Mouse (Mus musculus) hindbrain, embryonic 12.5 days (tissue): ENCODE measurements around the gene Gm42674. TPM values are rescaled to one million over a fixed set of nuclear protein-coding genes. Genes with fewer than 3 reads are reported as not detected.
A peak's percentile ranks its signal among the peaks of the same experiment; 100 is the strongest.

Experiments used
- ATAC-seq: fragments of 200-750 bp; cut with Nextera tagmentation; 2 replicates; pipeline ENCODE4 v1.8.0; 2017; ENCODE audit warnings: moderate TSS enrichment; ENCODE audit not compliant: low FRiP score
- H3K27ac ChIP-seq: fragments of 300-500 bp; sonication (generic); 2 replicates; pipeline ENCODE4 v1.5.1; 2016; ENCODE audit warnings: mild to moderate bottlenecking
- H3K27me3 ChIP-seq: fragments of 300-500 bp; sonication (generic); 2 replicates; pipeline ENCODE4 v1.6.1; 2016; ENCODE audit warnings: mild to moderate bottlenecking
- H3K36me3 ChIP-seq: fragments of 300-500 bp; sonication (generic); 2 replicates; pipeline ENCODE4 v1.6.1; 2016; ENCODE audit warnings: mild to moderate bottlenecking
- H3K4me1 ChIP-seq: fragments of 300-500 bp; sonication (generic); 2 replicates; pipeline ENCODE4 v1.6.1; 2016
- H3K4me2 ChIP-seq: fragments of 300-500 bp; sonication (generic); replicated peaks from 2 replicates; pipeline ENCODE4 v1.6.1; 2016; ENCODE audit warnings: mild to moderate bottlenecking
- H3K4me3 ChIP-seq: fragments of 300-500 bp; sonication (generic); 2 replicates; pipeline ENCODE4 v1.5.1; 2016; ENCODE audit warnings: mild to moderate bottlenecking
- H3K9ac ChIP-seq: fragments of 300-500 bp; sonication (generic); 2 replicates; pipeline ENCODE4 v1.6.1; 2016; ENCODE audit warnings: mild to moderate bottlenecking, moderate library complexity
- H3K9me3 ChIP-seq: fragments of 300-500 bp; sonication (generic); replicated peaks from 2 replicates; pipeline ENCODE4 v1.6.1; 2016; ENCODE audit warnings: mild to moderate bottlenecking
- WGBS: fragments of 180-500 bp; shearing (Covaris S2); methylation state at CpG from one replicate; pipeline ENCODE4 v1.1.7; 2016; 5-methylcytosine and 5-hydroxymethylcytosine counted together
- polyA plus RNA-seq: library from polyadenylated mRNA; unstranded; fragments of >200 nt; fragmentation: Nextera tagmentation; extraction: Ambion mirVana; gene quantifications from 2 replicates; pipeline ENCODE4 v1.2.1, GENCODE M21; 2016

Gm42674 gene
- polyA plus RNA-seq, 1 experiment from 2014 or later: not detected

GRCm38 (mm10) chr3:90600458-90601195 is 1.1 kb upstream of the Gm42674 start:
- Histone ChIP-seq H3K4me1 (peaks cover 4% of the 10 kb centered on the region; the same call in 1 of the 2 replicates), H3K27me3 (no peaks in the 10 kb centered on the region), H3K4me3 (no peak overlapping the region), H3K27ac (no peak overlapping the region), H3K36me3 (no peaks in the 10 kb centered on the region), H3K4me2 (no peak overlapping the region), H3K9ac (no peak overlapping the region), H3K9me3 (no peaks in the 10 kb centered on the region)
- 83% methylated on average over 8 of the region's 8 CpGs for WGBS
- ATAC-seq: no peak

GRCm38 (mm10) chr3:90603623-90604022 is 1.9 kb downstream of the Gm42674 start, which contains the start of gene S100a4:
Gene S100a4 (plus strand): TSS chr3:90603771.
- Histone ChIP-seq H3K4me1 (peaks cover 4% of the 10 kb centered on the region; the same call in 1 of the 2 replicates), H3K27ac (no peak within 1 kb of the TSS; the same call in 1 of the 2 replicates), H3K36me3 (no peaks in the 10 kb centered on the region), H3K9me3 (no peaks in the 10 kb centered on the region), H3K27me3 (no peaks in the 10 kb centered on the region), H3K9ac (no peak within 1 kb of the TSS), H3K4me2 (no peak within 1 kb of the TSS), H3K4me3 (no peak within 1 kb of the TSS)
- ATAC-seq: no peak
- WGBS: 67% methylated on average over 3 of the region's 3 CpGs

GRCm38 (mm10) chr3:90604416-90604815 is 2.7 kb downstream of the Gm42674 start:
- H3K27ac ChIP-seq: no peak overlapping the region; the same call in 1 of the 2 replicates
- peaks cover 4% of the 10 kb centered on the region; the same call in 1 of the 2 replicates for H3K4me1 ChIP-seq
- no peak overlapping the region for H3K4me2 ChIP-seq
- no peaks in the 10 kb centered on the region for H3K27me3 ChIP-seq
- ATAC-seq: peak; percentile 61
- no peaks in the 10 kb centered on the region for H3K36me3 ChIP-seq
- H3K4me3 ChIP-seq: no peak overlapping the region
- no peak overlapping the region for H3K9ac ChIP-seq
- 58% methylated on average over 4 of the region's 4 CpGs for WGBS
- no peaks in the 10 kb centered on the region for H3K9me3 ChIP-seq

- no peak for ATAC-seq
- Histone ChIP-seq H3K4me3 (no peak overlapping the region), H3K9me3 (no peaks in the 10 kb centered on the region), H3K27ac (no peak overlapping the region), H3K36me3 (no peaks in the 10 kb centered on the region), H3K4me2 (no peak overlapping the region), H3K9ac (no peak overlapping the region), H3K27me3 (no peaks in the 10 kb centered on the region), H3K4me1 (peaks cover 4% of the 10 kb centered on the region; the same call in 1 of the 2 replicates)
- WGBS: 87% methylated on average over 3 of the region's 3 CpGs
Observed at GRCm38 (mm10) chr3:90605049-90605448, 3.3 kb downstream of the Gm42674 start.

GRCm38 (mm10) chr3:90605736-90606135 is 4.0 kb downstream of the Gm42674 start:
- WGBS: 87% methylated on average over 2 of the region's 2 CpGs
- Histone ChIP-seq H3K4me1 (peaks cover 4% of the 10 kb centered on the region; the same call in 1 of the 2 replicates), H3K27ac (no peak overlapping the region), H3K9ac (no peak overlapping the region), H3K9me3 (no peaks in the 10 kb centered on the region), H3K4me2 (no peak overlapping the region), H3K4me3 (no peak overlapping the region), H3K27me3 (no peaks in the 10 kb centered on the region), H3K36me3 (no peaks in the 10 kb centered on the region)
- no peak for ATAC-seq

GRCm38 (mm10) chr3:90606185-90606584 is 4.5 kb downstream of the Gm42674 start:
- Histone ChIP-seq H3K27me3 (no peaks in the 10 kb centered on the region), H3K9ac (no peak overlapping the region), H3K4me3 (no peak overlapping the region), H3K4me1 (peaks cover 4% of the 10 kb centered on the region; the same call in 1 of the 2 replicates), H3K4me2 (no peak overlapping the region), H3K36me3 (no peaks in the 10 kb centered on the region), H3K9me3 (no peaks in the 10 kb centered on the region), H3K27ac (no peak overlapping the region)
- no peak for ATAC-seq
- 85% methylated on average over 6 of the region's 6 CpGs for WGBS

DNA sequence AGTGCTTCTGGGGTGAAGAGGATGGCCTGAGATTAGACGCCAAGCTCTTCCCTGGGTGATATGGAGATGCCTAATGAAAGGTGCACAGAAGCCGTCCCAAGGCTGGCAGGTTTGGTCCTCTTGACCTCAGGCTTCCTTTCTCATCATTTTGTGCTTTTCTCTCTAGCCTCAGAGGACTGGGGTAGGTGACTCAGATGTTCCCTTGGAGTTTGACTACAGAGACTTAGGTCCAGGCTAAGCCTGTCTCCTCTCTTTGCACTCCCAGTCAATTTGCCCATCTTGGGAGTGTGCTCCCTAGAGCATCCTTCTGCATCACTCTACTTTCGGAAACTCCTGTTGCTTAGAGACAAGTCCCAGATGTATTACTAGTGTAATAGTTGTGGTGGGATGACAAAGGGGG is 5.7 kb downstream of the Gm42674 start:
- no peak overlapping the region for H3K4me2 ChIP-seq
- no peak overlapping the region for H3K9ac ChIP-seq
- no peaks in the 10 kb centered on the region for H3K9me3 ChIP-seq
- WGBS: 82% methylated on average over 3 of the region's 3 CpGs
- no peak overlapping the region for H3K4me3 ChIP-seq
- H3K27ac ChIP-seq: no peak overlapping the region
- H3K4me1 ChIP-seq: peaks cover 4% of the 10 kb centered on the region; the same call in 1 of the 2 replicates
- H3K36me3 ChIP-seq: no peaks in the 10 kb centered on the region
- H3K27me3 ChIP-seq: no peaks in the 10 kb centered on the region
- no peak for ATAC-seq

- Histone ChIP-seq H3K27ac (no peak within 1 kb of the TSS), H3K9me3 (no peaks in the 10 kb centered on the region), H3K9ac (no peak within 1 kb of the TSS), H3K4me3 (no peak within 1 kb of the TSS), H3K4me2 (no peak within 1 kb of the TSS), H3K4me1 (peaks cover 10% of the 10 kb centered on the region), H3K27me3 (0 out of 2 replicates have a peak, but pooled peaks cover 3% of the 10 kb centered on the region), H3K36me3 (no peaks in the 10 kb centered on the region)
- 68% methylated on average over 3 of the region's 3 CpGs for WGBS
- ATAC-seq: no peak
Observed at GRCm38 (mm10) chr3:90608223-90608622, 6.5 kb downstream of the Gm42674 start, which contains the start of gene S100a5. Gene S100a5 (plus strand): TSS chr3:90608523.

- no peaks in the 10 kb centered on the region for H3K36me3 ChIP-seq
- no peak overlapping the region for H3K9ac ChIP-seq
- H3K4me2 ChIP-seq: no peak overlapping the region
- no peaks in the 10 kb centered on the region for H3K9me3 ChIP-seq
- H3K4me1 ChIP-seq: peaks cover 10% of the 10 kb centered on the region
- no peak overlapping the region for H3K4me3 ChIP-seq
- no peak for ATAC-seq
- no peak overlapping the region for H3K27ac ChIP-seq
- H3K27me3 ChIP-seq: 0 out of 2 replicates have a peak, but pooled peaks cover 9% of the 10 kb centered on the region
Observed at GRCm38 (mm10) chr3:90609102-90609501, 7.4 kb downstream of the Gm42674 start.

- H3K27ac ChIP-seq: no peak overlapping the region
- ATAC-seq: no peak
- no peaks in the 10 kb centered on the region for H3K36me3 ChIP-seq
- peaks cover 7% of the 10 kb centered on the region for H3K4me1 ChIP-seq
- 0 out of 2 replicates have a peak, but pooled peaks cover 9% of the 10 kb centered on the region for H3K27me3 ChIP-seq
- no peak overlapping the region for H3K9ac ChIP-seq
- no peak overlapping the region for H3K4me2 ChIP-seq
- WGBS: 81% methylated on average over 3 of the region's 3 CpGs
- H3K4me3 ChIP-seq: no peak overlapping the region
- no peaks in the 10 kb centered on the region for H3K9me3 ChIP-seq
Observed at GRCm38 (mm10) chr3:90611494-90611893, 9.8 kb downstream of the Gm42674 start.

GRCm38 (mm10) chr3:90612061-90612460 is 10.4 kb downstream of the Gm42674 start:
- Histone ChIP-seq H3K36me3 (no peaks in the 10 kb centered on the region), H3K4me1 (peaks cover 7% of the 10 kb centered on the region), H3K27ac (no peak overlapping the region), H3K4me2 (no peak overlapping the region), H3K9me3 (no peaks in the 10 kb centered on the region), H3K27me3 (0 out of 2 replicates have a peak, but pooled peaks cover 9% of the 10 kb centered on the region), H3K4me3 (no peak overlapping the region), H3K9ac (no peak overlapping the region)
- WGBS: 61% methylated on average over 4 of the region's 4 CpGs
- ATAC-seq: no peak

DNA sequence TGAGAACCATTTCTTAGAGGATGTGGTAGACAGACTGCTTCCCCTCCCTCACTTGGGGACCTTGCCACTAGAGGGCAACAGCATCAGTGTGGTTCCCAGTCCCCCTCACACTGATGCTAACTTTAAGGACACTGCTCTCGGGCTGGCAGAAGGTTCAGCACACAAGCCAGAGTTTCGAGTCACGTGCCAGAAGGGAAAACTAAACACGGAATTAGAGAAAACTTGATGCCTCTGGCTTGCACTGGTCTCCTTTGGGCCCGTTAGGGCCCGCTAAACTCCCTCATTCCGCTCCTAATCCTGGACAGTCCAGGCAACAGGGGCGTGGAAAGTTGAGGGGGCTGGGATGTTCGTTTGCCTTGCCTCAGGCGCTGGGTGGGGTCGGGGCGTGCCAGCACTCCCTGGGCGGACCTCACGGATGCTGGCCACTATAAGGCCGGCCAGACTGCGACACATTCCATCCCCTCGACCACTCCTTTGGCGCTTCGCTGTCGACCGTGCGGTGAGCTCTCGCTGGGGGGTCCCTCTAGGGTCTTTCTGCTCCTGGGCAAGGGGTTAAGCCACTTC is 11.1 kb downstream of the Gm42674 start, which contains the start of gene S100a6:
Gene S100a6 (plus strand): TSS at position 155 of the 564 bp plus-strand sequence.
- 0 out of 2 replicates have a peak, but pooled peaks cover 9% of the 10 kb centered on the region for H3K27me3 ChIP-seq
- no peak within 1 kb of the TSS for H3K27ac ChIP-seq
- H3K36me3 ChIP-seq: no peaks in the 10 kb centered on the region
- H3K4me1 ChIP-seq: peaks cover 7% of the 10 kb centered on the region
- ATAC-seq: peak; percentile 75
- H3K4me3 ChIP-seq: peak within 1 kb of the TSS; percentile 29
- WGBS: under 1% methylated on average over 23 of the region's 23 CpGs
- no peak within 1 kb of the TSS for H3K9ac ChIP-seq
- H3K4me2 ChIP-seq: peak within 1 kb of the TSS; percentile 66
- H3K9me3 ChIP-seq: no peaks in the 10 kb centered on the region
